Mouse (Mus musculus) limb, embryonic 14.5 days (tissue): ENCODE data around the gene Ush1c. TPM values are rescaled to one million over a fixed set of nuclear protein-coding genes. Genes with fewer than 3 reads are reported as not detected.

Experiments
- ATAC-seq: fragments of 200-750 bp; cut with Nextera tagmentation; 2 replicates; pipeline ENCODE4 v1.8.0; 2017; ENCODE audit warnings: low read depth, moderate number of reproducible peaks, moderate TSS enrichment; ENCODE audit not compliant: low FRiP score
- DNase-seq: peaks from one replicate; pipeline ENCODE4 v3.0.0-alpha.2; 2015; ENCODE audit warnings: low spot score
- H3K27ac ChIP-seq: fragments of 300-500 bp; sonication (generic); replicated peaks from 2 replicates; pipeline ENCODE4 v1.5.1; 2014; ENCODE audit warnings: low read depth, mild to moderate bottlenecking, low read length, moderate library complexity, mixed read lengths
- H3K27me3 ChIP-seq: fragments of 300-500 bp; sonication (generic); 2 replicates; pipeline ENCODE4 v1.6.1; 2014; ENCODE audit warnings: low read length, mixed read lengths; ENCODE audit not compliant: control insufficient read depth, insufficient read depth
- H3K36me3 ChIP-seq: fragments of 300-500 bp; sonication (generic); 2 replicates; pipeline ENCODE4 v1.6.1; 2014; ENCODE audit warnings: mild to moderate bottlenecking, low read length, moderate library complexity, mixed read lengths; ENCODE audit not compliant: control insufficient read depth, insufficient read depth
- H3K4me1 ChIP-seq: fragments of 300-500 bp; sonication (generic); 2 replicates; pipeline ENCODE4 v1.6.1; 2014; ENCODE audit warnings: antibody characterized with exemption, low read length, mixed read lengths; ENCODE audit not compliant: control insufficient read depth, insufficient read depth
- H3K4me2 ChIP-seq: fragments of 300-500 bp; sonication (generic); replicated peaks from 2 replicates; pipeline ENCODE4 v1.6.1; 2014; ENCODE audit warnings: low read depth, mild to moderate bottlenecking, low read length, moderate library complexity; ENCODE audit not compliant: severe bottlenecking
- H3K4me3 ChIP-seq: fragments of 300-500 bp; sonication (generic); replicated peaks from 2 replicates; pipeline ENCODE4 v1.5.1; 2014; ENCODE audit warnings: low read length
- H3K9ac ChIP-seq: fragments of 300-500 bp; sonication (generic); 2 replicates; pipeline ENCODE4 v1.6.1; 2014; ENCODE audit warnings: mild to moderate bottlenecking, low read depth, low read length, moderate library complexity; ENCODE audit not compliant: severe bottlenecking
- H3K9me3 ChIP-seq: fragments of 300-500 bp; sonication (generic); 2 replicates; pipeline ENCODE4 v1.6.1; 2016; ENCODE audit warnings: low read length; ENCODE audit not compliant: control insufficient read depth
- POLR2A ChIP-seq: fragments of 200-500 bp; IDR thresholded peaks from 2 replicates; pipeline ENCODE4 v1.8.0; 2012; ENCODE audit warnings: inconsistent platforms, mild to moderate bottlenecking, moderate library complexity, borderline replicate concordance; ENCODE audit not compliant: insufficient read depth, insufficient read length; ENCODE audit errors: extremely low read depth
- WGBS: fragments of 180-500 bp; shearing (Covaris S2); extraction: QIAGEN DNeasy Blood & Tissue Kit; methylation state at CpG from one replicate; pipeline ENCODE4 v1.1.7; 2014; 5-methylcytosine and 5-hydroxymethylcytosine counted together
- polyA plus RNA-seq, 2 experiments: library from polyadenylated mRNA; depleted of rRNA in 1 of 2; stranded (reverse) in 1 of 2; unstranded in 1 of 2; fragments of >200 nt; fragmentation: Nextera tagmentation in 1 of 2; extraction: Ambion mirVana in 1 of 2; gene quantifications; 2 replicates each; pipeline versions ENCODE4 v1.2.1 to v1.2.3; 2012 to 2014

Ush1c gene
- polyA plus RNA-seq, 2 experiments: 0.18 to 0.19 TPM

GRCm38 (mm10) chr7:46208131-46208530, 30.2 kb downstream of the Ush1c start:
- DNase-seq (no peak), ATAC-seq (no peak)
- Histone ChIP-seq H3K36me3 (no peaks in the 10 kb centered on the region), H3K4me1 (no peaks in the 10 kb centered on the region), H3K9ac (no peak overlapping the region), H3K4me3 (no peak overlapping the region), H3K9me3 (no peaks in the 10 kb centered on the region), H3K4me2 (no peak overlapping the region), H3K27me3 (no peaks in the 10 kb centered on the region), H3K27ac (no peak overlapping the region)
- 92% methylated on average over 8 of the region's 8 CpGs for WGBS
- no peak for TF ChIP-seq POLR2A

DNA sequence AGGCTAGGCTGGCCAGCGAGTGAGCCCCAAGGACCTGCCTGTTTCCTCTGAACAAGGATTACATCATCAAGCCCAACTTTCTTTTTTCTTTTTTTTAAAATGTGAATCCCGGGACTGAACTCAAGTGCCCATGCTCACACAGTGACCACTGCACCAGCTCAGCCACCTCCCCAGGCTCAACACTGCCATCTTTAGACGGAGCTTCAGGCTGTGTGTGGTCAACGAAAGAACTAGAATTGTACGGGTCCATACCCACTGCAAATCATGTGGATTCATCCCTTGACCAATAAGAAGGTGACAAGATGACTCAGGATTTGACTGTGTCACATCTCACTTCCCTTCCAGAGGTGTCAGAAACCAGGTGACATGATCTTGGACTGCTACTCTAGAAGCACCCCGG, 33.5 kb downstream of the Ush1c start:
- H3K4me2 ChIP-seq: no peak overlapping the region
- H3K27me3 ChIP-seq: no peaks in the 10 kb centered on the region
- H3K27ac ChIP-seq: no peak overlapping the region
- H3K36me3 ChIP-seq: no peaks in the 10 kb centered on the region
- no peak for ATAC-seq
- H3K9ac ChIP-seq: no peak overlapping the region
- no peak overlapping the region for H3K4me3 ChIP-seq
- WGBS: 73% methylated on average over 6 of the region's 6 CpGs
- no peaks in the 10 kb centered on the region for H3K4me1 ChIP-seq
- TF ChIP-seq POLR2A: no peak
- no peaks in the 10 kb centered on the region for H3K9me3 ChIP-seq
- no peak for DNase-seq

GRCm38 (mm10) chr7:46204046-46204471, 34.2 kb downstream of the Ush1c start:
- no peak for TF ChIP-seq POLR2A
- DNase-seq: no peak
- H3K27ac ChIP-seq: no peak overlapping the region
- H3K9me3 ChIP-seq: no peaks in the 10 kb centered on the region
- no peak for ATAC-seq
- 51% methylated on average over 11 of the region's 11 CpGs for WGBS
- H3K36me3 ChIP-seq: no peaks in the 10 kb centered on the region
- no peaks in the 10 kb centered on the region for H3K4me1 ChIP-seq
- no peak overlapping the region for H3K9ac ChIP-seq
- H3K4me2 ChIP-seq: no peak overlapping the region
- H3K27me3 ChIP-seq: no peaks in the 10 kb centered on the region
- H3K4me3 ChIP-seq: no peak overlapping the region

DNA sequence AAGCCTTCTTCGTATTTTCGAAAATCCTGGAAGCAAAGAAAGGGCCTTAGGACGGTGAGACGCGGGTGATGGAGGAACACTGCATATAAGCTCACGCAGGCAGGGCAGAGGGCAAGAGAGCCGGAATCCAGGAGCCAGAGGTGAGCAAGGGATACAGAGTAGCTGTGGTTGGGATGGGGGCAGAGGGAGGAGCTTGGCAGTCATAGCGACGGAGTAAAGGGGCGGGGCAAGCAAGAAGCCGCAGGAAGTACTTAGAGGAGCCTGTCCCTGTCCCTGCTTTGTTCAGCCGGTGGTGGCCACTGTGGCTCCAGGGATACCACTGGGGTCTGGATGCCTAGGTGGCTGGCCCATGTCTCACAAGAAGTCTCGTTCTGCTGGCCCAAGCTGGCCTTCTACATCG, 36.7 kb downstream of the Ush1c start:
- Histone ChIP-seq H3K27ac (no peak overlapping the region), H3K36me3 (no peaks in the 10 kb centered on the region), H3K27me3 (no peaks in the 10 kb centered on the region), H3K9ac (peak overlapping the region; percentile 28; the same call in 1 of the 2 replicates), H3K4me2 (peak overlapping the region; percentile 10; the same call in 1 of the 2 replicates), H3K9me3 (no peaks in the 10 kb centered on the region), H3K4me1 (no peaks in the 10 kb centered on the region), H3K4me3 (no peak overlapping the region)
- no peak for ATAC-seq
- 19% methylated on average over 14 of the region's 14 CpGs for WGBS
- TF ChIP-seq POLR2A: no peak
- no peak for DNase-seq

GRCm38 (mm10) chr7:46200021-46200420, 38.3 kb downstream of the Ush1c start:
- H3K36me3 ChIP-seq: no peaks in the 10 kb centered on the region
- no peak overlapping the region for H3K27ac ChIP-seq
- no peak overlapping the region for H3K4me3 ChIP-seq
- DNase-seq: no peak
- H3K4me2 ChIP-seq: no peak overlapping the region
- H3K9ac ChIP-seq: no peak overlapping the region
- no peaks in the 10 kb centered on the region for H3K4me1 ChIP-seq
- TF ChIP-seq POLR2A: no peak
- 59% methylated on average over 6 of the region's 6 CpGs for WGBS
- ATAC-seq: no peak
- H3K9me3 ChIP-seq: no peaks in the 10 kb centered on the region
- H3K27me3 ChIP-seq: no peaks in the 10 kb centered on the region

DNA sequence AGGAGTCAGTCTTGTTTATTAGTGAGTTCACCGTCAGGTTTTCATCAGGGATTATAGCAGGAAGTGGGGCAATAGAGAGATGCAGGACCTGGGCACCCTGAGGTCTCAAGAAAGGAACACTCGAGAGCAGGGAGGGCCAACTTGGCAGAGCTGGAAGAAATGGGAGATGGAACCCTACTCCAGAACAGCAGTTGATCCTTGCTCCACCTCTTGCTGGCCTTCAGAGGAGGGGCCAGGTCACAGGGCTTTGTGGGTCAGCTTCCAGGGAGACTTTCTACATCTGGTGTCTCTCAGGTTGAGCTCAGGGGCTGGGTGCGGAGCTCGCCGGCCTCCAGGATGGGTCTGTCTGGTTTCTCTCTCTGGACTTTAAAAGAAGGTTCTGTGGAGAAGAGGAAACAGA, 42.9 kb downstream of the Ush1c start:
- TF ChIP-seq POLR2A: no peak
- Histone ChIP-seq H3K4me1 (no peaks in the 10 kb centered on the region), H3K4me3 (no peak overlapping the region), H3K9ac (no peak overlapping the region), H3K36me3 (no peaks in the 10 kb centered on the region), H3K9me3 (no peaks in the 10 kb centered on the region), H3K4me2 (no peak overlapping the region), H3K27ac (no peak overlapping the region), H3K27me3 (no peaks in the 10 kb centered on the region)
- WGBS: 72% methylated on average over 5 of the region's 5 CpGs
- no peak for DNase-seq
- no peak for ATAC-seq
